Mouse (Mus musculus): ENCODE data around the gene Pm20d2. TPM values are rescaled to one million over a fixed set of nuclear protein-coding genes. Genes with fewer than 3 reads are reported as not detected.

Gene Pm20d2
- 1.1 and 1.2 TPM in 2 replicates for polyA plus RNA-seq (2016; fragmentation: Nextera tagmentation; extraction: Ambion mirVana)

- Histone ChIP-seq H3K36me3 (replicated peaks) (no peaks in the 10 kb centered on the region), H3K9me3 (peaks cover 2% of the 10 kb centered on the region; the same call in 1 of the 2 replicates), H3K27ac (peak within 1 kb of the TSS; percentile 86), H3K27me3 (ENCODE audit: poor library complexity, severe bottlenecking) (peaks cover 29% of the 10 kb centered on the region), H3K4me1 (peaks cover 20% of the 10 kb centered on the region), H3K4me3 (peak within 1 kb of the TSS; percentile 68)
- DNase-seq (ENCODE audit: extremely low spot score, low spot score) = no peak
- WGBS = 21% methylated on average over 6 of the region's 6 CpGs
Observed at GRCm38 (mm10) chr4:33189735-33190036, at the start of gene Pm20d2. TSS of gene Pm20d2 (minus strand) at chr4:33189737.

GRCm38 (mm10) chr4:33230881-33231280, 41.3 kb upstream of the Pm20d2 start:
- Histone ChIP-seq H3K36me3 (replicated peaks) (no peaks in the 10 kb centered on the region), H3K27ac (no peak overlapping the region), H3K4me3 (no peak overlapping the region), H3K27me3 (ENCODE audit: poor library complexity, severe bottlenecking) (no peaks in the 10 kb centered on the region), H3K9me3 (no peaks in the 10 kb centered on the region), H3K4me1 (no peaks in the 10 kb centered on the region)
- WGBS = 93% methylated on average over 18 of the region's 18 CpGs
- no peak for DNase-seq (ENCODE audit: extremely low spot score, low spot score)

GRCm38 (mm10) chr4:33229639-33230038, 40.1 kb upstream of the Pm20d2 start:
- no peak overlapping the region for H3K4me3 ChIP-seq
- DNase-seq (ENCODE audit: extremely low spot score, low spot score) = no peak
- H3K4me1 ChIP-seq = 0 out of 2 replicates have a peak, but pooled peaks cover under 1% of the 10 kb centered on the region
- no peaks in the 10 kb centered on the region for H3K36me3 ChIP-seq (replicated peaks)
- WGBS = 85% methylated on average over 4 of the region's 4 CpGs
- H3K27me3 ChIP-seq (ENCODE audit: poor library complexity, severe bottlenecking) = no peaks in the 10 kb centered on the region
- no peaks in the 10 kb centered on the region for H3K9me3 ChIP-seq
- no peak overlapping the region for H3K27ac ChIP-seq

GRCm38 (mm10) chr4:33227164-33227563, 37.6 kb upstream of the Pm20d2 start:
- WGBS = 86% methylated on average over 7 of the region's 7 CpGs
- Histone ChIP-seq H3K9me3 (no peaks in the 10 kb centered on the region), H3K36me3 (replicated peaks) (no peaks in the 10 kb centered on the region), H3K4me1 (peaks cover 3% of the 10 kb centered on the region; the same call in 1 of the 2 replicates), H3K27me3 (ENCODE audit: poor library complexity, severe bottlenecking) (no peaks in the 10 kb centered on the region), H3K27ac (no peak overlapping the region), H3K4me3 (no peak overlapping the region)
- no peak for DNase-seq (ENCODE audit: extremely low spot score, low spot score)

GRCm38 (mm10) chr4:33224003-33224675, 34.6 kb upstream of the Pm20d2 start:
- no peaks in the 10 kb centered on the region for H3K9me3 ChIP-seq
- no peak overlapping the region for H3K4me3 ChIP-seq
- H3K36me3 ChIP-seq (replicated peaks) = no peaks in the 10 kb centered on the region
- WGBS = 76% methylated on average over 7 of the region's 7 CpGs
- no peak overlapping the region for H3K27ac ChIP-seq
- no peaks in the 10 kb centered on the region for H3K27me3 ChIP-seq (ENCODE audit: poor library complexity, severe bottlenecking)
- no peak for DNase-seq (ENCODE audit: extremely low spot score, low spot score)
- peaks cover 3% of the 10 kb centered on the region; the same call in 1 of the 2 replicates for H3K4me1 ChIP-seq

- H3K4me3 ChIP-seq = no peak overlapping the region
- WGBS = 59% methylated on average over 1 of the region's 1 CpGs
- no peak for DNase-seq (ENCODE audit: extremely low spot score, low spot score)
- no peaks in the 10 kb centered on the region for H3K27me3 ChIP-seq (ENCODE audit: poor library complexity, severe bottlenecking)
- no peaks in the 10 kb centered on the region for H3K36me3 ChIP-seq (replicated peaks)
- H3K27ac ChIP-seq = no peak overlapping the region
- no peaks in the 10 kb centered on the region for H3K9me3 ChIP-seq
- peaks cover 3% of the 10 kb centered on the region; the same call in 1 of the 2 replicates for H3K4me1 ChIP-seq
Observed at GRCm38 (mm10) chr4:33221847-33222246, 32.3 kb upstream of the Pm20d2 start.

GRCm38 (mm10) chr4:33208881-33209841, 19.6 kb upstream of the Pm20d2 start, which contains the start of gene Srsf12:
TSS of gene Srsf12 (plus strand) at chr4:33208991.
- Histone ChIP-seq H3K4me1 (peaks cover 20% of the 10 kb centered on the region), H3K4me3 (peak within 1 kb of the TSS; percentile 84), H3K9me3 (peaks cover 3% of the 10 kb centered on the region; the same call in 1 of the 2 replicates), H3K27ac (peak within 1 kb of the TSS; percentile 84), H3K36me3 (replicated peaks) (no peaks in the 10 kb centered on the region), H3K27me3 (ENCODE audit: poor library complexity, severe bottlenecking) (peaks cover 19% of the 10 kb centered on the region)
- 3% methylated on average over 64 of the region's 65 CpGs for WGBS
- peak; percentile 57 for DNase-seq (ENCODE audit: extremely low spot score, low spot score)

- H3K4me1 ChIP-seq = peaks cover 20% of the 10 kb centered on the region
- H3K36me3 ChIP-seq (replicated peaks) = no peaks in the 10 kb centered on the region
- H3K9me3 ChIP-seq = no peaks in the 10 kb centered on the region; the same call in 1 of the 2 replicates
- 68% methylated on average over 2 of the region's 2 CpGs for WGBS
- no peak for DNase-seq (ENCODE audit: extremely low spot score, low spot score)
- H3K27me3 ChIP-seq (ENCODE audit: poor library complexity, severe bottlenecking) = peaks cover 19% of the 10 kb centered on the region
- no peak overlapping the region for H3K4me3 ChIP-seq
- no peak overlapping the region for H3K27ac ChIP-seq
Observed at GRCm38 (mm10) chr4:33207551-33207950, 18.0 kb upstream of the Pm20d2 start.

- H3K9me3 ChIP-seq = no peaks in the 10 kb centered on the region
- no peaks in the 10 kb centered on the region for H3K36me3 ChIP-seq (replicated peaks)
- peaks cover 17% of the 10 kb centered on the region for H3K4me1 ChIP-seq
- H3K27ac ChIP-seq = no peak overlapping the region
- WGBS = 4% methylated on average over 4 of the region's 4 CpGs
- no peak overlapping the region for H3K4me3 ChIP-seq
- peak; percentile 59 for DNase-seq (ENCODE audit: extremely low spot score, low spot score)
- peaks cover 16% of the 10 kb centered on the region for H3K27me3 ChIP-seq (ENCODE audit: poor library complexity, severe bottlenecking)
Observed at GRCm38 (mm10) chr4:33204682-33205081, 15.1 kb upstream of the Pm20d2 start.

GRCm38 (mm10) chr4:33198117-33198516, 8.6 kb upstream of the Pm20d2 start:
- peak overlapping the region; percentile 46; the same call in 1 of the 2 replicates for H3K27ac ChIP-seq
- 6% methylated on average over 2 of the region's 2 CpGs for WGBS
- peaks cover 5% of the 10 kb centered on the region; the same call in 1 of the 2 replicates for H3K9me3 ChIP-seq
- H3K4me3 ChIP-seq = no peak overlapping the region
- H3K27me3 ChIP-seq (ENCODE audit: poor library complexity, severe bottlenecking) = no peaks in the 10 kb centered on the region
- no peak for DNase-seq (ENCODE audit: extremely low spot score, low spot score)
- H3K4me1 ChIP-seq = peaks cover 12% of the 10 kb centered on the region
- no peaks in the 10 kb centered on the region for H3K36me3 ChIP-seq (replicated peaks)

GRCm38 (mm10) chr4:33188781-33189734, 479 bp downstream of the Pm20d2 start:
- H3K9me3 ChIP-seq = no peaks in the 10 kb centered on the region
- H3K27me3 ChIP-seq (ENCODE audit: poor library complexity, severe bottlenecking) = peaks cover 29% of the 10 kb centered on the region
- peak; percentile 77 for DNase-seq (ENCODE audit: extremely low spot score, low spot score)
- peak overlapping the region; percentile 86 for H3K27ac ChIP-seq
- under 1% methylated on average over 123 of the region's 123 CpGs for WGBS
- peaks cover 20% of the 10 kb centered on the region for H3K4me1 ChIP-seq
- peak overlapping the region; percentile 68 for H3K4me3 ChIP-seq
- no peaks in the 10 kb centered on the region for H3K36me3 ChIP-seq (replicated peaks)

GRCm38 (mm10) chr4:33188164-33188563, 1.4 kb downstream of the Pm20d2 start:
- DNase-seq (ENCODE audit: extremely low spot score, low spot score) = peak; percentile 41
- peak overlapping the region; percentile 68 for H3K4me3 ChIP-seq
- peaks cover 20% of the 10 kb centered on the region for H3K4me1 ChIP-seq
- WGBS = 26% methylated on average over 9 of the region's 9 CpGs
- H3K36me3 ChIP-seq (replicated peaks) = no peaks in the 10 kb centered on the region
- no peak overlapping the region for H3K27ac ChIP-seq
- H3K9me3 ChIP-seq = no peaks in the 10 kb centered on the region
- peaks cover 29% of the 10 kb centered on the region for H3K27me3 ChIP-seq (ENCODE audit: poor library complexity, severe bottlenecking)

Data from forebrain, embryonic 10.5 days (tissue).